Mouse (Mus musculus): ENCODE data around the gene Ss18l1. TPM values are rescaled to one million over a fixed set of nuclear protein-coding genes. Genes with fewer than 3 reads are reported as not detected.
A peak's percentile ranks its signal among the peaks of the same experiment; 100 is the strongest.

The Ss18l1 gene
- 14.6 and 17.8 TPM in 2 replicates for polyA plus RNA-seq (2014; fragmentation: Nextera tagmentation; extraction: Ambion mirVana)

GRCm38 (mm10) chr2:180042256-180042857 lies at the start of gene Ss18l1, which contains the start of gene Psma7:
Gene Ss18l1, plus strand, starts transcription at chr2:180042509.
Gene Psma7, minus strand, starts transcription at chr2:180042433.
- peaks cover 20% of the 10 kb centered on the region for H3K4me1 ChIP-seq (ENCODE audit: control insufficient read depth, insufficient read depth, low read length)
- H3K9ac ChIP-seq (ENCODE audit: low read length), result peak within 1 kb of the TSS; percentile 80
- H3K27ac ChIP-seq (ENCODE audit: low read depth, low read length), result peak within 1 kb of the TSS; percentile 90
- DNase-seq (ENCODE audit: low spot score, missing footprints) (peak; percentile 99), ATAC-seq (ENCODE audit: low FRiP score) (peak; percentile 94)
- H3K9me3 ChIP-seq (ENCODE audit: control insufficient read depth, low read length), result no peaks in the 10 kb centered on the region
- H3K4me3 ChIP-seq (ENCODE audit: low read depth, low read length), result peak within 1 kb of the TSS; percentile 98
- peak within 1 kb of the TSS; percentile 81 for H3K4me2 ChIP-seq
- peaks cover 11% of the 10 kb centered on the region for H3K36me3 ChIP-seq (ENCODE audit: control insufficient read depth, insufficient read depth, low read length)
- under 1% methylated on average over 75 of the region's 78 CpGs for WGBS
- H3K27me3 ChIP-seq (ENCODE audit: control insufficient read depth, insufficient read depth, low read length), result no peaks in the 10 kb centered on the region

- Histone ChIP-seq H3K4me2 (no peak overlapping the region), H3K4me3 (ENCODE audit: low read depth, low read length) (no peak overlapping the region), H3K9me3 (ENCODE audit: control insufficient read depth, low read length) (no peaks in the 10 kb centered on the region), H3K36me3 (ENCODE audit: control insufficient read depth, insufficient read depth, low read length) (no peaks in the 10 kb centered on the region), H3K27ac (ENCODE audit: low read depth, low read length) (no peak overlapping the region), H3K27me3 (ENCODE audit: control insufficient read depth, insufficient read depth, low read length) (no peaks in the 10 kb centered on the region), H3K9ac (ENCODE audit: low read length) (no peak overlapping the region), H3K4me1 (ENCODE audit: control insufficient read depth, insufficient read depth, low read length) (no peaks in the 10 kb centered on the region)
- peak; percentile 81 for DNase-seq (ENCODE audit: low spot score, missing footprints)
- 89% methylated on average over 5 of the region's 5 CpGs for WGBS
- ATAC-seq (ENCODE audit: low FRiP score), result no peak
Measured at GRCm38 (mm10) chr2:179993071-179993470, 49.2 kb upstream of the Ss18l1 start.

DNA sequence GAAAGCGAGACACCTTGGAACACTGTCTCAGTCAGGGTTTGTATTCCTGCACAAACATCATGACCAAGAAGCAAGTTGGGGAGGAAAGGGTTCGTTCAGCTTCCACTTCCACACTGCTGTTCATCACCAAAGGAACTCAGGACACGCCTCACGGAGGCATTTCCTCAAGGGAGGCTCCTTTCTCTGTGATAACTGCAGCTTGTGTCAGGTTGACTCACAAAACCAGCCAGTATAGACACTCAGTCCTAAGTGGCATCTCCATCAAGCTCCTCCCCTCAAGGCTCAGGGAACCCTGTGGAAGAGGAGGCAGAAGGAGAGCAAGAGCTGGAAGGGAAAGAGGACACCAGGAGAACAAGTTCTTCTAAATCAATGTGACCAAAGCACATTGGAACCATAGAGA lies 43.9 kb upstream of the Ss18l1 start:
- Histone ChIP-seq H3K9ac (ENCODE audit: low read length) (no peak overlapping the region), H3K4me1 (ENCODE audit: control insufficient read depth, insufficient read depth, low read length) (no peaks in the 10 kb centered on the region), H3K9me3 (ENCODE audit: control insufficient read depth, low read length) (no peaks in the 10 kb centered on the region), H3K4me3 (ENCODE audit: low read depth, low read length) (no peak overlapping the region), H3K27me3 (ENCODE audit: control insufficient read depth, insufficient read depth, low read length) (no peaks in the 10 kb centered on the region), H3K4me2 (no peak overlapping the region), H3K36me3 (ENCODE audit: control insufficient read depth, insufficient read depth, low read length) (no peaks in the 10 kb centered on the region), H3K27ac (ENCODE audit: low read depth, low read length) (no peak overlapping the region)
- DNase-seq (ENCODE audit: low spot score, missing footprints) (no peak), ATAC-seq (ENCODE audit: low FRiP score) (no peak)
- WGBS, result 77% methylated on average over 4 of the region's 4 CpGs

DNA sequence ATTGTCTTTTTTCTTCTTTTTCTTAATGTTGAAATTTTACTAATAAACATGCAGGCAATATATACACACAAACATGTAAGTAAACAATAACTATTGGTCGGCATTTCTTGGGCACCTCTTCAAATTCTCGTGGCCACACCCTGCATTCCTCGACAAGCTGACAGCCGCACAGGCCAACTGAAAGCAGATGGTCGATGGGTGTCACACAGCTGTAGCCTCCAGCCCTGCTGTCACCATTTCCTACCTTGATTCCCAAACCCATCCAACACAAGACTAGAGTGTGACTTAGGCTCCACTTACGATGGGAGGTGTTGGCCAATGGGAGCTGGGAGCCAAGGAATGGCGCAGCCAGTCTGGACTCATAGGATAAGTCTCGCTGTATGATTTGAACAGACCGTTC lies 40.7 kb upstream of the Ss18l1 start:
- no peak overlapping the region for H3K9ac ChIP-seq (ENCODE audit: low read length)
- no peaks in the 10 kb centered on the region for H3K36me3 ChIP-seq (ENCODE audit: control insufficient read depth, insufficient read depth, low read length)
- no peak overlapping the region for H3K27ac ChIP-seq (ENCODE audit: low read depth, low read length)
- H3K9me3 ChIP-seq (ENCODE audit: control insufficient read depth, low read length), result no peaks in the 10 kb centered on the region
- no peak for DNase-seq (ENCODE audit: low spot score, missing footprints)
- no peak overlapping the region for H3K4me3 ChIP-seq (ENCODE audit: low read depth, low read length)
- H3K4me1 ChIP-seq (ENCODE audit: control insufficient read depth, insufficient read depth, low read length), result no peaks in the 10 kb centered on the region
- H3K27me3 ChIP-seq (ENCODE audit: control insufficient read depth, insufficient read depth, low read length), result no peaks in the 10 kb centered on the region
- H3K4me2 ChIP-seq, result no peak overlapping the region
- no peak for ATAC-seq (ENCODE audit: low FRiP score)
- WGBS, result 89% methylated on average over 9 of the region's 9 CpGs

- Histone ChIP-seq H3K9ac (ENCODE audit: low read length) (no peak overlapping the region), H3K4me3 (ENCODE audit: low read depth, low read length) (no peak overlapping the region), H3K27me3 (ENCODE audit: control insufficient read depth, insufficient read depth, low read length) (no peaks in the 10 kb centered on the region), H3K36me3 (ENCODE audit: control insufficient read depth, insufficient read depth, low read length) (no peaks in the 10 kb centered on the region), H3K27ac (ENCODE audit: low read depth, low read length) (no peak overlapping the region), H3K9me3 (ENCODE audit: control insufficient read depth, low read length) (no peaks in the 10 kb centered on the region), H3K4me2 (no peak overlapping the region), H3K4me1 (ENCODE audit: control insufficient read depth, insufficient read depth, low read length) (no peaks in the 10 kb centered on the region)
- ATAC-seq (ENCODE audit: low FRiP score) (no peak), DNase-seq (ENCODE audit: low spot score, missing footprints) (no peak)
- WGBS, result 61% methylated on average over 5 of the region's 5 CpGs
Measured at GRCm38 (mm10) chr2:180005656-180006351, 36.5 kb upstream of the Ss18l1 start.

DNA sequence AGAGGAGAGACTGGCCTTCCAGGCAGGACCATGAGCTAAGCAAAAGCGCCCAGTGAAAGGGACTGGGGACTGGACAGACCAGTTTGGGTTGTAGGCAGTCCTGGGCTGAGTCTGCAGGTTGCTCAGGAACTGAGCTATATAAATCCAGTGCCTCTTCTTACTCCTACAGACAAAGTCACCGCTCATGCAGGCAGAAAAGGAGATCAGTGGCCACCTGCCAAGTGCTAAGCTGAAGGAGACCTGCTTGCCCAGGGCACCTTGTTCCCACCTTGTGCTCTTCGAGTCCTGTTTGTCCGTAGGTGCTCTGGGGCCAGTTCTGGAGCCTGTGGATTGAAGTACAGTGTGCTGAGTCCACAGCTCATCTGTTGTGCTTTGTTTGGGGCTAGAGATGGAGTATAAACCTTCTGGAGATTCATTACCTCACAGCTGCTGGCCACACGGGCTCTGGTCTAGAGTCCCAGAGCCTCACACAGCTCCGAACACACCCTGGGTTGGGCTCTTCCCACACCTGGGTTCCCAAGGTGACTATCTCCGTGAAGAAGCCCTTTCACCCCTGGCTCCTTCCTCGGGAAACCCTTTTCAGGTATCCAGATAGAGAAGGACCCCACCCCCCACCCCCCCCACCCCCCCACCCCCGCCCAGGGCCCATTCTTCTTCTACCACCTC lies 35.8 kb upstream of the Ss18l1 start:
- 45% methylated on average over 9 of the region's 9 CpGs for WGBS
- Histone ChIP-seq H3K9ac (ENCODE audit: low read length) (no peak overlapping the region), H3K36me3 (ENCODE audit: control insufficient read depth, insufficient read depth, low read length) (no peaks in the 10 kb centered on the region), H3K4me1 (ENCODE audit: control insufficient read depth, insufficient read depth, low read length) (no peaks in the 10 kb centered on the region), H3K9me3 (ENCODE audit: control insufficient read depth, low read length) (no peaks in the 10 kb centered on the region), H3K4me2 (no peak overlapping the region), H3K27me3 (ENCODE audit: control insufficient read depth, insufficient read depth, low read length) (no peaks in the 10 kb centered on the region), H3K4me3 (ENCODE audit: low read depth, low read length) (no peak overlapping the region), H3K27ac (ENCODE audit: low read depth, low read length) (no peak overlapping the region)
- no peak for ATAC-seq (ENCODE audit: low FRiP score)
- DNase-seq (ENCODE audit: low spot score, missing footprints), result no peak

- no peak overlapping the region for H3K9ac ChIP-seq (ENCODE audit: low read length)
- DNase-seq (ENCODE audit: low spot score, missing footprints), result no peak
- WGBS, result 86% methylated on average over 7 of the region's 7 CpGs
Measured at GRCm38 (mm10) chr2:180010686-180011085, 31.6 kb upstream of the Ss18l1 start.

GRCm38 (mm10) chr2:180011370-180011769 lies 30.9 kb upstream of the Ss18l1 start:
- no peak overlapping the region for H3K27ac ChIP-seq (ENCODE audit: low read depth, low read length)
- no peaks in the 10 kb centered on the region for H3K27me3 ChIP-seq (ENCODE audit: control insufficient read depth, insufficient read depth, low read length)
- no peaks in the 10 kb centered on the region for H3K36me3 ChIP-seq (ENCODE audit: control insufficient read depth, insufficient read depth, low read length)
- no peak for DNase-seq (ENCODE audit: low spot score, missing footprints)
- H3K9ac ChIP-seq (ENCODE audit: low read length), result no peak overlapping the region
- H3K9me3 ChIP-seq (ENCODE audit: control insufficient read depth, low read length), result no peaks in the 10 kb centered on the region
- H3K4me2 ChIP-seq, result no peak overlapping the region
- no peak overlapping the region for H3K4me3 ChIP-seq (ENCODE audit: low read depth, low read length)
- no peaks in the 10 kb centered on the region for H3K4me1 ChIP-seq (ENCODE audit: control insufficient read depth, insufficient read depth, low read length)
- no peak for ATAC-seq (ENCODE audit: low FRiP score)
- WGBS, result 85% methylated on average over 6 of the region's 6 CpGs

More at GRCm38 (mm10) chr2:180010686-180011085, 31.6 kb upstream of the Ss18l1 start:
- Histone ChIP-seq H3K27ac (ENCODE audit: low read depth, low read length) (no peak overlapping the region), H3K27me3 (ENCODE audit: control insufficient read depth, insufficient read depth, low read length) (no peaks in the 10 kb centered on the region), H3K4me1 (ENCODE audit: control insufficient read depth, insufficient read depth, low read length) (no peaks in the 10 kb centered on the region), H3K4me2 (no peak overlapping the region), H3K36me3 (ENCODE audit: control insufficient read depth, insufficient read depth, low read length) (no peaks in the 10 kb centered on the region), H3K9me3 (ENCODE audit: control insufficient read depth, low read length) (no peaks in the 10 kb centered on the region), H3K4me3 (ENCODE audit: low read depth, low read length) (no peak overlapping the region)
- no peak for ATAC-seq (ENCODE audit: low FRiP score)

DNA sequence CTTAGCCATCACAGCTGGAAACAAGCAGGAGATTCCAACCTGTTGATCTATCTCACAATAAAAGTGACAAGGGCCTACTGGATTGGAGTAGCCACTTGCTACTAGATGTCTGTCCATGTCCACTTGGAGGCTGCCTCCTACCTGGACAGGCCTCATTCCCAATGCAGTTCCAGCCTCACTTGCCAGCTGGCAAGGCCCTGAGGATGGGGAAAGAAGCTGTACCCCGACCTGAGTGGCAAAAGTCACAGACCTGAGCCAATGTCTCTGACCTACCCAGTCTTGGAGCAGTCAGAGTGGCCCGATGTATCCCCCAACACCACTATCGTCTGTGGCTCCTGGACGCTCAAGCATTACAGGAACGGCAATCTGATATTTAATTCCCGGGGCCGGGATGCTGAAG lies 28.6 kb upstream of the Ss18l1 start:
- H3K4me3 ChIP-seq (ENCODE audit: low read depth, low read length), result no peak overlapping the region
- H3K27ac ChIP-seq (ENCODE audit: low read depth, low read length), result no peak overlapping the region
- peak; percentile 72 for DNase-seq (ENCODE audit: low spot score, missing footprints)
- no peak overlapping the region for H3K4me2 ChIP-seq
- no peaks in the 10 kb centered on the region for H3K4me1 ChIP-seq (ENCODE audit: control insufficient read depth, insufficient read depth, low read length)
- no peaks in the 10 kb centered on the region for H3K36me3 ChIP-seq (ENCODE audit: control insufficient read depth, insufficient read depth, low read length)
- H3K27me3 ChIP-seq (ENCODE audit: control insufficient read depth, insufficient read depth, low read length), result no peaks in the 10 kb centered on the region
- no peaks in the 10 kb centered on the region for H3K9me3 ChIP-seq (ENCODE audit: control insufficient read depth, low read length)
- H3K9ac ChIP-seq (ENCODE audit: low read length), result no peak overlapping the region
- 91% methylated on average over 7 of the region's 7 CpGs for WGBS
- ATAC-seq (ENCODE audit: low FRiP score), result no peak
